Mouse (Mus musculus): ENCODE measurements around the gene 2510009E07Rik.

2510009E07Rik gene

GRCm38 (mm10) chr16:21630614-21631013, 63.9 kb downstream of the 2510009E07Rik start:
- DNase-seq, result no peak

GRCm38 (mm10) chr16:21628061-21628591, 66.3 kb downstream of the 2510009E07Rik start:
- no peak for DNase-seq

- DNase-seq, result no peak
These were observed 67.2 kb downstream of the 2510009E07Rik start for GRCm38 (mm10) chr16:21627248-21627647.

- DNase-seq, result no peak
These were observed 68.5 kb downstream of the 2510009E07Rik start for GRCm38 (mm10) chr16:21625784-21626634.

- no peak for DNase-seq
These were observed 73.8 kb downstream of the 2510009E07Rik start for GRCm38 (mm10) chr16:21620630-21621029.

GRCm38 (mm10) chr16:21615802-21616201, 78.7 kb downstream of the 2510009E07Rik start:
- peak; percentile 35 for DNase-seq

GRCm38 (mm10) chr16:21610473-21610872, 84.0 kb downstream of the 2510009E07Rik start:
- DNase-seq, result no peak

- no peak for DNase-seq
These were observed 86.1 kb downstream of the 2510009E07Rik start for GRCm38 (mm10) chr16:21608176-21608865.

- DNase-seq, result no peak
These were observed 86.8 kb downstream of the 2510009E07Rik start for GRCm38 (mm10) chr16:21607651-21608040.

- DNase-seq, result no peak
These were observed 87.3 kb downstream of the 2510009E07Rik start for GRCm38 (mm10) chr16:21607021-21607650.

- no peak for DNase-seq
These were observed 88.0 kb downstream of the 2510009E07Rik start for GRCm38 (mm10) chr16:21606249-21607020.

- no peak for DNase-seq
These were observed 90.1 kb downstream of the 2510009E07Rik start for GRCm38 (mm10) chr16:21604354-21604753.
